Mouse (Mus musculus) hindbrain, embryonic 10.5 days (tissue): Measurements from ENCODE around the gene 1700013G24Rik. TPM values are rescaled to one million over a fixed set of nuclear protein-coding genes. Genes with fewer than 3 reads are reported as not detected.

Experiments
- DNase-seq: peaks from one replicate; pipeline ENCODE4 v3.0.0-alpha.2; 2017; ENCODE audit warnings: low spot score
- H3K27ac ChIP-seq: fragments of 300-500 bp; sonication (generic); 2 replicates; pipeline ENCODE4 v1.5.1; 2016; ENCODE audit warnings: mild to moderate bottlenecking, moderate library complexity
- H3K27me3 ChIP-seq: fragments of 300-500 bp; sonication (generic); 2 replicates; pipeline ENCODE4 v1.6.1; 2016; ENCODE audit warnings: mild to moderate bottlenecking; ENCODE audit not compliant: poor library complexity, insufficient read depth, severe bottlenecking
- H3K36me3 ChIP-seq: fragments of 300-500 bp; sonication (generic); 2 replicates; pipeline ENCODE4 v1.6.1; 2016; ENCODE audit warnings: mild to moderate bottlenecking, moderate library complexity
- H3K4me1 ChIP-seq: fragments of 300-500 bp; sonication (generic); replicated peaks from 2 replicates; pipeline ENCODE4 v1.6.1; 2016; ENCODE audit warnings: mild to moderate bottlenecking
- H3K4me3 ChIP-seq: fragments of 300-500 bp; sonication (generic); 2 replicates; pipeline ENCODE4 v1.5.1; 2016; ENCODE audit warnings: mild to moderate bottlenecking, moderate library complexity
- H3K9me3 ChIP-seq: fragments of 300-500 bp; sonication (generic); 2 replicates; pipeline ENCODE4 v1.6.1; 2016; ENCODE audit warnings: mild to moderate bottlenecking, moderate library complexity
- WGBS: fragments of 180-500 bp; shearing (Covaris S2); methylation state at CpG from one replicate; pipeline ENCODE4 v1.1.7; 2016; 5-methylcytosine and 5-hydroxymethylcytosine counted together
- polyA plus RNA-seq: library from polyadenylated mRNA; unstranded; fragments of >200 nt; fragmentation: Nextera tagmentation; extraction: Ambion mirVana; gene quantifications from 2 replicates; pipeline ENCODE4 v1.2.1, GENCODE M21; 2016

Gene 1700013G24Rik
- polyA plus RNA-seq, 1 experiment from 2014 or later: not detected

DNA sequence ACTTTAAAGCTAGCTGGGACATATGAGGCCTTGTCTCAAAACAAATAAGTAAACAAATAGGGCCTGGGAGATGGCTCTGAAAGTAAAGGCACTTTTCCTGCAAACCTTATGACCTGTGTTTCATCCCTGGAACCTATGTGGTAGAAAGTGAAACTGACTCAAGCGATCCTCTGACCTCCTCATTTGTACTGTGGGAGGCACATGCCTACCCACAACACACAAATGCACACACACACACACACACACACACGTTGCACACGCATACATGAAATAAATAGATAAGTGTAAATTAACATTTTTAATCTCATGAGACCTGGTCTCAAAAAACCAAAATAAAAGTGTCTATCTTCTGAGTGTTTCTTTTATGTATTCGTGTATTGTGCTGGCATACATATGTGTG, 7.2 kb upstream of the 1700013G24Rik start:
- Histone ChIP-seq H3K36me3 (no peaks in the 10 kb centered on the region), H3K4me1 (peaks cover 9% of the 10 kb centered on the region), H3K9me3 (no peaks in the 10 kb centered on the region), H3K27me3 (no peaks in the 10 kb centered on the region), H3K27ac (no peak overlapping the region), H3K4me3 (no peak overlapping the region)
- 87% methylated on average over 4 of the region's 4 CpGs for WGBS
- no peak for DNase-seq

GRCm38 (mm10) chr4:137447363-137448196, 5.5 kb upstream of the 1700013G24Rik start:
- Histone ChIP-seq H3K27ac (no peak overlapping the region), H3K4me1 (peaks cover 9% of the 10 kb centered on the region), H3K36me3 (no peaks in the 10 kb centered on the region), H3K4me3 (no peak overlapping the region), H3K27me3 (no peaks in the 10 kb centered on the region), H3K9me3 (no peaks in the 10 kb centered on the region)
- no peak for DNase-seq
- 69% methylated on average over 7 of the region's 7 CpGs for WGBS

GRCm38 (mm10) chr4:137448197-137448596, 4.9 kb upstream of the 1700013G24Rik start:
- no peak overlapping the region for H3K4me3 ChIP-seq
- no peak overlapping the region for H3K27ac ChIP-seq
- H3K27me3 ChIP-seq: no peaks in the 10 kb centered on the region
- no peaks in the 10 kb centered on the region for H3K36me3 ChIP-seq
- WGBS: 69% methylated on average over 6 of the region's 6 CpGs
- no peaks in the 10 kb centered on the region for H3K9me3 ChIP-seq
- no peak for DNase-seq
- H3K4me1 ChIP-seq: peaks cover 11% of the 10 kb centered on the region

DNA sequence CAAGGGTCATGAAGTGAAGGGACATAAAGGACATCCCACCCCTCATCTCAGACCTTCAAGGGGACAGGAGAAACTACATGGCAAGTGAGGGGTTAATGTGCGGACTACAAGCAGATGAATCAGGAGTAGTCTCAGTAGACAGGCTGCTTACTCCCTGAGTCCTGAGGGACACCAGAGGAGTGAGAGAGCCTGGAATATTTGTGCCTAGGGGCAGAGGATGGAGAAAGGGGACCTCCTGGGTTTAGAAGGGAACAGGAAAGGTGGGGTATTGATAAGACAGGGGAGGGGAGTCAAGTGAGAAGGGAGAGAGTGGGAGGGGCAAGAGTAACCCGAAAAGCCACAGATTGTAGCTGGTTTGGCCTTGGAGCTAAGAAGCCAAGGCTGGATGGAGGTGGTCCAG, 4.4 kb upstream of the 1700013G24Rik start:
- Histone ChIP-seq H3K4me3 (no peak overlapping the region), H3K27ac (no peak overlapping the region), H3K36me3 (no peaks in the 10 kb centered on the region), H3K4me1 (peaks cover 14% of the 10 kb centered on the region), H3K27me3 (no peaks in the 10 kb centered on the region), H3K9me3 (no peaks in the 10 kb centered on the region)
- DNase-seq: no peak
- 70% methylated on average over 2 of the region's 2 CpGs for WGBS

DNA sequence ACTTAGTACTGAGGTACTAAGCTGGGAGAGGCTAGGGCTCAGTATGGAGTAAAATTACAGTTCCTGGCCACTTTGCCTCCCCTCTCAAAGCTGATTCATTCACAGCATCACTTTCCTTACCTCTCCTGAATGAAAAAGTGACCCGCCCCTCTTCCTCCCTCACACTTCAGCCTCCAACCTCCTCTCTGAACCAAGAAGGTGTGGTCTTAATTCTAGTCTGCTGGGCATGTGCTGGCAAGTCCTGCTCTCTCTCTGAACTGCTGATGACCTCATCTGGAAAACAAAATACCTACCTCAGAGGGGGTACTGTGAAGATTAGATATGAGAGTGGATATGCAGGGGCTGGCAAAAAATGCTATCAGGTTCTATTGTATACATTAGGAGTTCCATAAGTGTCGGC, 4.0 kb upstream of the 1700013G24Rik start:
- Histone ChIP-seq H3K4me1 (peaks cover 18% of the 10 kb centered on the region), H3K27me3 (no peaks in the 10 kb centered on the region), H3K4me3 (no peak overlapping the region), H3K9me3 (no peaks in the 10 kb centered on the region), H3K27ac (no peak overlapping the region), H3K36me3 (no peaks in the 10 kb centered on the region)
- WGBS: 83% methylated on average over 2 of the region's 2 CpGs
- no peak for DNase-seq

DNA sequence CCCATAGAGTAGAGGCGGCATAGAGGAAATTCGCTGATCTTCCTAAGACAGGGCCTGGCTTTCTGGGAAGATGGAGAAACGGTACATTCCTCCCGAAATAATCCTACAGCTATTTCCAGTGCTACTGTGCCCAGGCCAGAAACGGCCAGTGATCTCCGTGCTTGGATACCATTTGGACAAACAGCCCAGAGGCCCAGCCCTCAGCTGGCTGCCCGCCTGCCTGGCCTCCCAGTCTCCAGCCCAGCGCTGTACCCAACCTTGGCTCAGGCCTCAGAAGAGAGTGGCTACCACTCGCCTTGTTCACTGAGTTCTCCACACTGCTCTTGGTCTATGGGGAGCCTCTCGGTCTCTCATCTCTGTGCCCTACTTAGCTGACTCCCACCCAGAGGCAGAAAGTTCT, 3.4 kb upstream of the 1700013G24Rik start:
- DNase-seq: no peak
- WGBS: 84% methylated on average over 10 of the region's 10 CpGs
- H3K9me3 ChIP-seq: no peaks in the 10 kb centered on the region
- no peak overlapping the region for H3K4me3 ChIP-seq
- peaks cover 20% of the 10 kb centered on the region for H3K4me1 ChIP-seq
- H3K27ac ChIP-seq: no peak overlapping the region
- no peaks in the 10 kb centered on the region for H3K36me3 ChIP-seq
- H3K27me3 ChIP-seq: no peaks in the 10 kb centered on the region

DNA sequence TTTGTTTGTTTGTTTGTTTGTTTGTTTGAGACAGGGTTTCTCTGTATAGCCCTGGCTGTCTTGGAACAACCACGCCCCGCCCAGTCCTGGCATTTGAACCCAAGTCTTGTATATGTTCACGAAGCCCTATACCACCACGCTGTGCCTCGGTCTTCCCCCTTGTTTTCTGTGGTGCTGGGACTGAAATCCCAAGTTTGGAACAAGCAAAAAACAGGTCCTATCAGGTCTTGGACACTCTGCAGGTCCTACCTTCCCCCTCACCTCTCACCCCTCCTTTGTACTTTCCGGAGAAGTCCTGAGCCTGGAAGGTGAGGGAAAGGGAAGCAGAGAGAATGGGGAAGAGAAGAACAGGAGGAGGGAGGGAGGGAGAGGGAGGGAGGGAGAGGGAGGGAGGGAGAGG, 894 bp upstream of the 1700013G24Rik start:
- 92% methylated on average over 6 of the region's 6 CpGs for WGBS

GRCm38 (mm10) chr4:137454582-137454981, 1.5 kb downstream of the 1700013G24Rik start:
- H3K9me3 ChIP-seq: no peaks in the 10 kb centered on the region
- H3K27ac ChIP-seq: no peak overlapping the region
- no peak for DNase-seq
- no peaks in the 10 kb centered on the region for H3K27me3 ChIP-seq
- no peaks in the 10 kb centered on the region for H3K36me3 ChIP-seq
- 93% methylated on average over 14 of the region's 14 CpGs for whole genome bisulfite sequencing
- no peak overlapping the region for H3K4me3 ChIP-seq
- H3K4me1 ChIP-seq: peaks cover 27% of the 10 kb centered on the region

More for the DNA sequence above, 894 bp upstream of the 1700013G24Rik start:
- no peaks in the 10 kb centered on the region for H3K9me3 ChIP-seq
- H3K36me3 ChIP-seq: no peaks in the 10 kb centered on the region
- peaks cover 25% of the 10 kb centered on the region for H3K4me1 ChIP-seq
- DNase-seq: no peak
- no peak overlapping the region for H3K4me3 ChIP-seq
- no peak overlapping the region for H3K27ac ChIP-seq
- H3K27me3 ChIP-seq: no peaks in the 10 kb centered on the region

DNA sequence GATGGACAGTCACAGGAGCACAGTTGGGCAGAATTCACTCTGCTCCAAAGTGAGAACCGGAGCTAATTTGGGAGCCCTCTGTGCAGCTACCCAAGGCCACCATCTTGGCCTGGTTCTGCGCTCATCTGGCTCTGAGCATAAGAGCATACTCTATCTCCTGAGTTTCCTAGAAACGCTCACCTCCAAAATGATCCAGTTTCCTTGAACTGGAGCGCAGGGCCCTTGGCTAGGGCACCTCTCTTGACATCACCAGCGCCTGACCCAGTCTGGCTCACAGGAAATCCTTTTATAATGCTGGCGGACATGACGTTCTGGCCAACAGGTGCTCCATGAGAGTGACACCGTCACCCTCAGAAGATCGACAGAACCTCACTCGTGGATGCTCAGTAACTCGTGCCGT, 3.5 kb downstream of the 1700013G24Rik start:
- Histone ChIP-seq H3K4me1 (peaks cover 40% of the 10 kb centered on the region), H3K36me3 (no peaks in the 10 kb centered on the region), H3K9me3 (no peaks in the 10 kb centered on the region), H3K27me3 (no peaks in the 10 kb centered on the region), H3K4me3 (no peak overlapping the region), H3K27ac (no peak overlapping the region)
- WGBS: 91% methylated on average over 12 of the region's 12 CpGs
- DNase-seq: no peak

GRCm38 (mm10) chr4:137457292-137457691, 4.2 kb downstream of the 1700013G24Rik start:
- WGBS: 75% methylated on average over 4 of the region's 4 CpGs
- H3K4me1 ChIP-seq: peaks cover 40% of the 10 kb centered on the region

DNA sequence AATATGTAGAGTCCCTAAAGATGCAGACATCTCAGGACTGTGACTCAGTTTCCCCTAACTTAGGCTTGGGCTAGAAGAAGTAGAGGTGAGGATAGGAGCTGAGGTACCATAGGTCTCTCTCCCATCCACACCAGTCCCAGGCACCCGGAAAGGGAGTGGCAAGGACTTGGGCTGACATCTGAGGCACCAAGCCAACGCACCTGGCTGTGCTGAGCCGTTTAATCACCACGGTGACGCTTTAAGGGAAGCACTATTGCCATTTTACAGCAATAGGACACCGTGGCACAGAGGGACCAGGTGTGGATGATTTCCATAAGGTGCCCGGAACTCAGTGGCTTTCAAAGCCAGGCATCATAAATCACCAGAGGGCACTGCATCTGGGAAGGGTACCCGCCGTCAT, 5.2 kb downstream of the 1700013G24Rik start:
- H3K4me1 ChIP-seq: peaks cover 37% of the 10 kb centered on the region
- H3K27ac ChIP-seq: 0 out of 2 replicates have a peak overlapping the region, but pooled peaks have one; percentile 3
- DNase-seq: no peak
- H3K36me3 ChIP-seq: no peaks in the 10 kb centered on the region
- WGBS: 91% methylated on average over 9 of the region's 9 CpGs
- no peaks in the 10 kb centered on the region for H3K9me3 ChIP-seq
- H3K27me3 ChIP-seq: no peaks in the 10 kb centered on the region
- H3K4me3 ChIP-seq: no peak overlapping the region

More at GRCm38 (mm10) chr4:137457292-137457691, 4.2 kb downstream of the 1700013G24Rik start:
- H3K9me3 ChIP-seq: no peaks in the 10 kb centered on the region
- no peak overlapping the region for H3K4me3 ChIP-seq
- H3K27me3 ChIP-seq: no peaks in the 10 kb centered on the region
- H3K36me3 ChIP-seq: no peaks in the 10 kb centered on the region
- no peak overlapping the region for H3K27ac ChIP-seq
- DNase-seq: no peak

DNA sequence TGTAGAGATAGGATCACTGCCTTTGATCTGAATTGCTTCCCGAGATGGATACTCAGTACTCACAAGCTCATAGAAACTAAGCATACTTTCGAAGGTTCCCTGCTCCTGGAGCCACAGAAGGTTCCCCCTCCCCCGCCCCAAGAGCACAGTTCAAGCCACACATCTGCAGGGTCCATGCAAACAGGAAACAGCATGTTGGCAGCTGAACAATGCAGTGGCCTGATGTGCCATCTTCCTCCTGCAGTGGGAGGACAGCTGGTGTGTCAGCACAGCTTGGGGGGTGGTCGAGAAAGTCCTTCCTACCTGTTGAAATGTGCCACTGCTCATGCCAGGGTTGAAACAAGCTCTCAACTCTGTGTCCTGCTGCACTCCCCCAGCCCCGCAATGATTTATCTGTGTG, 5.8 kb downstream of the 1700013G24Rik start:
- Histone ChIP-seq H3K4me3 (no peak overlapping the region), H3K27me3 (no peaks in the 10 kb centered on the region), H3K4me1 (peaks cover 34% of the 10 kb centered on the region), H3K27ac (0 out of 2 replicates have a peak overlapping the region, but pooled peaks have one; percentile 3), H3K9me3 (no peaks in the 10 kb centered on the region), H3K36me3 (no peaks in the 10 kb centered on the region)
- WGBS: 63% methylated on average over 5 of the region's 5 CpGs
- DNase-seq: no peak

- peaks cover 38% of the 10 kb centered on the region for H3K4me1 ChIP-seq
- peak; percentile 15 for DNase-seq
- no peaks in the 10 kb centered on the region for H3K9me3 ChIP-seq
- WGBS: 59% methylated on average over 14 of the region's 14 CpGs
- H3K27ac ChIP-seq: peak overlapping the region; percentile 76
- H3K36me3 ChIP-seq: no peaks in the 10 kb centered on the region
- H3K4me3 ChIP-seq: no peak overlapping the region
- no peaks in the 10 kb centered on the region for H3K27me3 ChIP-seq
Observed at GRCm38 (mm10) chr4:137460676-137461075, 7.6 kb downstream of the 1700013G24Rik start.
